Mouse (Mus musculus) CH12.LX (cell line): ENCODE measurements around the gene Ddr1.

Source experiments
- BHLHE40 ChIP-seq: IDR thresholded peaks from 2 replicates; pipeline ENCODE4 v1.6.1; 2011; ENCODE audit warnings: mild to moderate bottlenecking, low read depth, low read length, improper control_type of control experiment
- CHD2 ChIP-seq: IDR thresholded peaks from 2 replicates; pipeline ENCODE4 v1.6.1; 2011; ENCODE audit warnings: low read length, improper control_type of control experiment
- CTCF ChIP-seq, 2 experiments: IDR thresholded peaks in 1 of 2; conservative IDR thresholded peaks in 1 of 2; 2 replicates each; pipeline ENCODE4 v1.5.1; 2011 to 2012; ENCODE audit warnings: low read depth in 2 of 2, low read length in 2 of 2, improper control_type of control experiment in 1 of 2, inconsistent platforms in 1 of 2, mild to moderate bottlenecking in 1 of 2, moderate library complexity in 1 of 2
- E2F4 ChIP-seq: IDR thresholded peaks from 2 replicates; pipeline ENCODE4 v1.6.1; 2011; ENCODE audit warnings: low read depth, low read length, improper control_type of control experiment; ENCODE audit not compliant: insufficient replicate concordance
- EP300 ChIP-seq: IDR thresholded peaks from 2 replicates; pipeline ENCODE4 v1.6.1; 2011; ENCODE audit warnings: low read length, improper control_type of control experiment
- ETS1 ChIP-seq: conservative IDR thresholded peaks from 2 replicates; pipeline ENCODE4 v1.6.1; 2012; ENCODE audit warnings: low read depth, mild to moderate bottlenecking, inconsistent platforms, low read length, improper control_type of control experiment, moderate library complexity
- NELFE ChIP-seq: IDR thresholded peaks from 2 replicates; pipeline ENCODE4 v1.6.1; 2011; ENCODE audit warnings: low read depth, low read length, improper control_type of control experiment
- NRF1 ChIP-seq: IDR thresholded peaks from 2 replicates; pipeline ENCODE4 v1.6.1; 2014; ENCODE audit warnings: low read depth, mild to moderate bottlenecking, inconsistent platforms, low read length, improper control_type of control experiment, moderate library complexity
- POLR2A ChIP-seq: IDR thresholded peaks from 2 replicates; pipeline ENCODE4 v1.6.1; 2011; ENCODE audit warnings: low read depth, mild to moderate bottlenecking, improper control_type of control experiment, low read length
- USF1 ChIP-seq: IDR thresholded peaks from 2 replicates; pipeline ENCODE4 v1.6.1; 2014; ENCODE audit warnings: low read depth, mild to moderate bottlenecking, inconsistent platforms, low read length, improper control_type of control experiment
- USF2 ChIP-seq: conservative IDR thresholded peaks from 2 replicates; pipeline ENCODE4 v1.6.1; 2011; ENCODE audit warnings: low read depth, low read length, improper control_type of control experiment

- TF ChIP-seq BHLHE40 (no peak), CTCF (conservative IDR thresholded peaks at IDR 0.05 in 1 of 2, IDR thresholded peaks at IDR 0.05 in 1 of 2; ENCODE audit: low read depth in 2 of 2, low read length in 2 of 2) (no peak), POLR2A (no peak), NELFE (no peak), EP300 (no peak), USF2 (no peak), USF1 (no peak), ETS1 (no peak), CHD2 (no peak), NRF1 (no peak), E2F4 (no peak)
Measured at GRCm38 (mm10) chr17:35680591-35680990, 23.8 kb downstream of the Ddr1 start.
